Mouse (Mus musculus): ENCODE data around the gene Clcn1. TPM values are rescaled to one million over a fixed set of nuclear protein-coding genes. Genes with fewer than 3 reads are reported as not detected.
A peak's percentile ranks its signal among the peaks of the same experiment; 100 is the strongest.

The Clcn1 gene
- polyA plus RNA-seq, 1 experiment from 2014 or later: 0.29 TPM

DNA sequence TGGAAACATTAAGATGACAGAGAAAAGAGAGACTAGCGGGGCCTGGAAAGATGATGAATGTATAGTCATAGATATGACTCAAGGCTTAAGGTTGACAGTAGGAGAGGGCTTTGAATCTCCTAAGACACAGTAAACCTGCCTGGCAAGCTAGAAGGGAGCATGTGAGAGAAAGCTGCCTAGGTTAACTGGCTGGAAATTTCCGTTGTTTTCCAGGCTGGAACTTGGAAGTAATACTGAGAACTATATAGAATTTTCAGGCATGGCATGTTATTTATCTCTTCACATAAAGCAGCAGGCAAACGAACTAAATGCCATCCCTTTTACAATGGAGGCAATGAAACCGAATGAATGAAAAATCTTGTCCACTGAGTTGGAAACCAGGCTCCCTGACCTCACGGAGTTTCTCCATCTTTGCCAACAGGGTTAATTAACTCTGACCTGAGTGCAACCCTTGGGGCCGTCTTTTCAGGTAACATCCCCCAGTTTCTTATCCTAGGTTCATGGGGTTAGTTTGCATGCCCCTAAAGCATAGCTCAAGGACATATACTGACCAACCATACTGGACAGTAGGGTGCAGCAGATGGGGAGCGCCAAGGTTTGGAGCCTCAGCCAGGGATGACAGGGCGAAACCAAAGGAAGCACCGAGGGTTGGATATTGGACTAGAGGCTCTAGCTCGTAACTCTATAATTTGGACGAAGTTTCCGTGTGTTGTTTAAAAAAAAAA, 62.0 kb downstream of the Clcn1 start:
- Histone ChIP-seq H3K4me1 (replicated peaks; ENCODE audit: insufficient read depth, low read length) (peaks cover 26% of the 10 kb centered on the region), H3K4me2 (ENCODE audit: low read length) (peak overlapping the region; percentile 85), H3K27ac (peak overlapping the region; percentile 98; the same call in 1 of the 2 replicates), H3K27me3 (ENCODE audit: insufficient read depth, low read length) (no peaks in the 10 kb centered on the region), H3K9me3 (replicated peaks; ENCODE audit: low read length) (no peaks in the 10 kb centered on the region), H3K4me3 (replicated peaks; ENCODE audit: low read depth, low read length) (peak overlapping the region; percentile 80), H3K9ac (ENCODE audit: low read depth, low read length) (no peak overlapping the region), H3K36me3 (ENCODE audit: insufficient read depth, low read length) (0 out of 2 replicates have a peak, but pooled peaks cover 4% of the 10 kb centered on the region)
- no peak for ATAC-seq (replicated peaks; ENCODE audit: low FRiP score, low read depth)
- WGBS: 31% methylated on average over 12 of the region's 12 CpGs
- DNase-seq (ENCODE audit: low spot score): no peak
- no peak for TF ChIP-seq CTCF (IDR thresholded peaks at IDR 0.05; ENCODE audit: low read depth)

GRCm38 (mm10) chr6:42349006-42349425, 62.5 kb downstream of the Clcn1 start:
- ATAC-seq (replicated peaks; ENCODE audit: low FRiP score, low read depth) (0 out of 2 replicates have a peak, but pooled peaks have one; percentile 1), DNase-seq (ENCODE audit: low spot score) (peak; percentile 74)
- peaks cover 31% of the 10 kb centered on the region for H3K4me1 ChIP-seq (replicated peaks; ENCODE audit: insufficient read depth, low read length)
- 0 out of 2 replicates have a peak, but pooled peaks cover 4% of the 10 kb centered on the region for H3K36me3 ChIP-seq (ENCODE audit: insufficient read depth, low read length)
- peak overlapping the region; percentile 91 for H3K9ac ChIP-seq (ENCODE audit: low read depth, low read length)
- no peaks in the 10 kb centered on the region for H3K9me3 ChIP-seq (replicated peaks; ENCODE audit: low read length)
- WGBS: 2% methylated on average over 11 of the region's 11 CpGs
- peak overlapping the region; percentile 98 for H3K27ac ChIP-seq
- TF ChIP-seq CTCF (IDR thresholded peaks at IDR 0.05; ENCODE audit: low read depth): peak; percentile 61
- H3K4me2 ChIP-seq (ENCODE audit: low read length): peak overlapping the region; percentile 85
- peak overlapping the region; percentile 80 for H3K4me3 ChIP-seq (replicated peaks; ENCODE audit: low read depth, low read length)
- no peaks in the 10 kb centered on the region for H3K27me3 ChIP-seq (ENCODE audit: insufficient read depth, low read length)

DNA sequence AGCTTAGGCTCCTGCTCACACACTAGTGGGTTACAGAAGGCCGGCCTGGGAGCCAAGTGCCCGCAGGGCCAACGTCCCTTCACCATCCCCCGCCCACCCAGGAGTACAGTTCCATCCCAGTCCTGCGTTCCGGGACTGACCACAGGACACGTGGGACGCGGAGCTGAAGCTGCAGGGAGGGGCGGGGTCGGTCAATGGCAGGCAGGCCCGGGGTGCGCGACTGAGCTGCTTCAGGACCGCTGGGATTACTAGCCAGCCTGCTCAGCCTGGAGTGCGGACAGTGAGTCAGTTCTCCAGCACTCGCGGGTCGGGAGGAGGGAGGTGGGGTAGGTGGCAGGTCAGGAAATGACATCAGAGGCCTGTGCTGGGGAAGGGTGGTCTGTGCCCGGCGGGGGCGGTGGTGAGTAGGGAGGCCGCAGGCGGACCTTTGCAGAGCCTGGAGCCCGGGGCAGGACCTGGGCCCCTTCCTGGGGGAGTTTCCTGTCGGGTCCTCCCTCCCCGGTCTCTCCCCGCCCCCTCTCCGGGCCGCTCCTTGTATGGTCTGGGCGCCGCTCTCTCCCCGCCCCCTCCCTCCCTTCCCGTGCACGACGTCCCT, 63.0 kb downstream of the Clcn1 start, which contains the start of gene Zyx:
Zyx (plus strand) TSS at position 205 of the 595 bp plus-strand sequence.
- TF ChIP-seq CTCF (IDR thresholded peaks at IDR 0.05; ENCODE audit: low read depth): peak; percentile 49
- Histone ChIP-seq H3K27me3 (ENCODE audit: insufficient read depth, low read length) (no peaks in the 10 kb centered on the region), H3K27ac (peak within 1 kb of the TSS; percentile 98), H3K4me2 (ENCODE audit: low read length) (peak within 1 kb of the TSS; percentile 85), H3K4me1 (replicated peaks; ENCODE audit: insufficient read depth, low read length) (peaks cover 36% of the 10 kb centered on the region), H3K9ac (ENCODE audit: low read depth, low read length) (peak within 1 kb of the TSS; percentile 91), H3K36me3 (ENCODE audit: insufficient read depth, low read length) (0 out of 2 replicates have a peak, but pooled peaks cover 4% of the 10 kb centered on the region), H3K4me3 (replicated peaks; ENCODE audit: low read depth, low read length) (peak within 1 kb of the TSS; percentile 80), H3K9me3 (replicated peaks; ENCODE audit: low read length) (no peaks in the 10 kb centered on the region)
- peak; percentile 95 for ATAC-seq (replicated peaks; ENCODE audit: low FRiP score, low read depth)
- 0% methylated on average over 28 of the region's 36 CpGs for WGBS
- DNase-seq (ENCODE audit: low spot score): peak; percentile 97

GRCm38 (mm10) chr6:42350021-42350967, 63.8 kb downstream of the Clcn1 start:
- H3K9ac ChIP-seq (ENCODE audit: low read depth, low read length): peak overlapping the region; percentile 91
- peaks cover 38% of the 10 kb centered on the region for H3K4me1 ChIP-seq (replicated peaks; ENCODE audit: insufficient read depth, low read length)
- DNase-seq (ENCODE audit: low spot score): peak; percentile 80
- 0 out of 2 replicates have a peak, but pooled peaks cover 4% of the 10 kb centered on the region for H3K36me3 ChIP-seq (ENCODE audit: insufficient read depth, low read length)
- H3K27ac ChIP-seq: peak overlapping the region; percentile 98
- no peaks in the 10 kb centered on the region for H3K27me3 ChIP-seq (ENCODE audit: insufficient read depth, low read length)
- peak overlapping the region; percentile 85 for H3K4me2 ChIP-seq (ENCODE audit: low read length)
- WGBS: under 1% methylated on average over 58 of the region's 72 CpGs
- TF ChIP-seq CTCF (IDR thresholded peaks at IDR 0.05; ENCODE audit: low read depth): no peak; the same call in 1 of the 2 replicates
- H3K9me3 ChIP-seq (replicated peaks; ENCODE audit: low read length): no peaks in the 10 kb centered on the region
- ATAC-seq (replicated peaks; ENCODE audit: low FRiP score, low read depth): peak; percentile 30
- peak overlapping the region; percentile 80 for H3K4me3 ChIP-seq (replicated peaks; ENCODE audit: low read depth, low read length)

- no peaks in the 10 kb centered on the region for H3K27me3 ChIP-seq (ENCODE audit: insufficient read depth, low read length)
- no peak for DNase-seq (ENCODE audit: low spot score)
- no peak for TF ChIP-seq CTCF (IDR thresholded peaks at IDR 0.05; ENCODE audit: low read depth)
- peak overlapping the region; percentile 91 for H3K9ac ChIP-seq (ENCODE audit: low read depth, low read length)
- H3K27ac ChIP-seq: peak overlapping the region; percentile 98
- 38% methylated on average over 13 of the region's 13 CpGs for WGBS
- H3K4me1 ChIP-seq (replicated peaks; ENCODE audit: insufficient read depth, low read length): peaks cover 38% of the 10 kb centered on the region
- peak overlapping the region; percentile 80 for H3K4me3 ChIP-seq (replicated peaks; ENCODE audit: low read depth, low read length)
- H3K4me2 ChIP-seq (ENCODE audit: low read length): peak overlapping the region; percentile 85
- no peak for ATAC-seq (replicated peaks; ENCODE audit: low FRiP score, low read depth)
- peaks cover 10% of the 10 kb centered on the region for H3K36me3 ChIP-seq (ENCODE audit: insufficient read depth, low read length)
- no peaks in the 10 kb centered on the region for H3K9me3 ChIP-seq (replicated peaks; ENCODE audit: low read length)
Observed at GRCm38 (mm10) chr6:42350968-42351775, 64.7 kb downstream of the Clcn1 start.

Data from kidney, postnatal 0 days (tissue).